Mouse (Mus musculus): ENCODE data around the gene Cyp4f18. TPM values are rescaled to one million over a fixed set of nuclear protein-coding genes. Genes with fewer than 3 reads are reported as not detected.

Gene Cyp4f18
- polyA plus RNA-seq, 1 experiment, result 8.8 TPM

- H3K4me1 ChIP-seq (ENCODE audit: control insufficient read depth, insufficient read depth, insufficient read length, low read length), result peaks cover 5% of the 10 kb centered on the region; the same call in 1 of the 2 replicates
- 3% methylated on average over 34 of the region's 34 CpGs for WGBS
- peak; percentile 90 for TF ChIP-seq POLR2A (IDR thresholded peaks at IDR 0.05; ENCODE audit: low read depth, low read length)
- TF ChIP-seq CTCF (IDR thresholded peaks at IDR 0.05; ENCODE audit: extremely low read depth, insufficient read length, insufficient replicate concordance, low read depth, low read length), result no peak
- H3K27ac ChIP-seq (ENCODE audit: insufficient read depth, low read depth, low read length), result peak within 1 kb of the TSS; percentile 68
- H3K4me3 ChIP-seq (ENCODE audit: low read depth, low read length), result peak within 1 kb of the TSS; percentile 81
- H3K27me3 ChIP-seq (ENCODE audit: control insufficient read depth, insufficient read depth, low read length), result no peaks in the 10 kb centered on the region
- no peaks in the 10 kb centered on the region for H3K36me3 ChIP-seq (ENCODE audit: control insufficient read depth, insufficient read depth, low read length)
Measured at GRCm38 (mm10) chr8:71950482-71951221, 58.8 kb downstream of the Cyp4f18 start, which contains the start of gene Zfp961. Gene Zfp961 (plus strand): TSS chr8:71951038.

GRCm38 (mm10) chr8:71948624-71949023 lies 60.8 kb downstream of the Cyp4f18 start:
- WGBS, result 75% methylated on average over 5 of the region's 5 CpGs
- Histone ChIP-seq H3K27me3 (ENCODE audit: control insufficient read depth, insufficient read depth, low read length) (no peaks in the 10 kb centered on the region), H3K27ac (ENCODE audit: insufficient read depth, low read depth, low read length) (no peak overlapping the region), H3K36me3 (ENCODE audit: control insufficient read depth, insufficient read depth, low read length) (no peaks in the 10 kb centered on the region), H3K4me1 (ENCODE audit: control insufficient read depth, insufficient read depth, insufficient read length, low read length) (peaks cover 5% of the 10 kb centered on the region; the same call in 1 of the 2 replicates), H3K4me3 (ENCODE audit: low read depth, low read length) (no peak overlapping the region)
- TF ChIP-seq POLR2A (IDR thresholded peaks at IDR 0.05; ENCODE audit: low read depth, low read length) (no peak), CTCF (IDR thresholded peaks at IDR 0.05; ENCODE audit: extremely low read depth, insufficient read length, insufficient replicate concordance, low read depth, low read length) (no peak)

GRCm38 (mm10) chr8:71941776-71942175 lies 67.7 kb downstream of the Cyp4f18 start:
- H3K36me3 ChIP-seq (ENCODE audit: control insufficient read depth, insufficient read depth, low read length), result no peaks in the 10 kb centered on the region
- no peaks in the 10 kb centered on the region for H3K27me3 ChIP-seq (ENCODE audit: control insufficient read depth, insufficient read depth, low read length)
- no peaks in the 10 kb centered on the region for H3K4me1 ChIP-seq (ENCODE audit: control insufficient read depth, insufficient read depth, insufficient read length, low read length)
- no peak overlapping the region for H3K27ac ChIP-seq (ENCODE audit: insufficient read depth, low read depth, low read length)
- TF ChIP-seq POLR2A (IDR thresholded peaks at IDR 0.05; ENCODE audit: low read depth, low read length) (no peak), CTCF (IDR thresholded peaks at IDR 0.05; ENCODE audit: extremely low read depth, insufficient read length, insufficient replicate concordance, low read depth, low read length) (no peak)
- H3K4me3 ChIP-seq (ENCODE audit: low read depth, low read length), result no peak overlapping the region
- 81% methylated on average over 1 of the region's 1 CpGs for WGBS

GRCm38 (mm10) chr8:71940293-71941208 lies 68.9 kb downstream of the Cyp4f18 start:
- TF ChIP-seq POLR2A (IDR thresholded peaks at IDR 0.05; ENCODE audit: low read depth, low read length), result no peak
- TF ChIP-seq CTCF (IDR thresholded peaks at IDR 0.05; ENCODE audit: extremely low read depth, insufficient read length, insufficient replicate concordance, low read depth, low read length), result no peak
- no peak overlapping the region for H3K4me3 ChIP-seq (ENCODE audit: low read depth, low read length)
- 65% methylated on average over 2 of the region's 2 CpGs for WGBS
- H3K27ac ChIP-seq (ENCODE audit: insufficient read depth, low read depth, low read length), result no peak overlapping the region
- no peaks in the 10 kb centered on the region for H3K36me3 ChIP-seq (ENCODE audit: control insufficient read depth, insufficient read depth, low read length)
- H3K4me1 ChIP-seq (ENCODE audit: control insufficient read depth, insufficient read depth, insufficient read length, low read length), result no peaks in the 10 kb centered on the region
- H3K27me3 ChIP-seq (ENCODE audit: control insufficient read depth, insufficient read depth, low read length), result no peaks in the 10 kb centered on the region

Other genes with a start within 250 kb of the Cyp4f18 start
- gene Zfp709, start 127.6 kb downstream of the Cyp4f18 start, polyA plus RNA-seq (2012; rRNA removed), result 0.01 and 0.18 TPM in 2 replicates
- 0.08 TPM in 1 of 2 replicates, not detected in the other for gene Zfp882, start 101.0 kb downstream of the Cyp4f18 start, polyA plus RNA-seq (2012; rRNA removed)
- 0.76 and 0.94 TPM in 2 replicates for gene Zfp617, start 101.0 kb downstream of the Cyp4f18 start, polyA plus RNA-seq (2012; rRNA removed)
- gene Zfp961, start 58.6 kb downstream of the Cyp4f18 start, polyA plus RNA-seq (2012; rRNA removed), result 1.2 and 1.9 TPM in 2 replicates
- gene Olfr372, start 31.6 kb upstream of the Cyp4f18 start, polyA plus RNA-seq (2012; rRNA removed), result not detected in 2 replicates
- not detected in 2 replicates for gene Olfr373, start 73.6 kb upstream of the Cyp4f18 start, polyA plus RNA-seq (2012; rRNA removed)
- gene Olfr374, start 97.4 kb upstream of the Cyp4f18 start, polyA plus RNA-seq (2012; rRNA removed), result not detected in 2 replicates
- gene Tpm4, start 125.3 kb upstream of the Cyp4f18 start, polyA plus RNA-seq (2012; rRNA removed), result 19.1 and 27.3 TPM in 2 replicates
- 22.5 and 58.9 TPM in 2 replicates for gene Rab8a, start 151.6 kb upstream of the Cyp4f18 start, polyA plus RNA-seq (2012; rRNA removed)
- gene Hsh2d, start 180.0 kb upstream of the Cyp4f18 start, polyA plus RNA-seq (2012; rRNA removed), result 1.4 and 3.3 TPM in 2 replicates
- gene Cib3, start 203.2 kb upstream of the Cyp4f18 start, polyA plus RNA-seq (2012; rRNA removed), result not detected in 2 replicates
- not detected in 2 replicates for gene Gm11034, start 204.0 kb upstream of the Cyp4f18 start, polyA plus RNA-seq (2012; rRNA removed)
- gene Fam32a, start 210.1 kb upstream of the Cyp4f18 start, polyA plus RNA-seq (2012; rRNA removed), result 19.7 and 35.5 TPM in 2 replicates
- gene Ap1m1, start 230.4 kb upstream of the Cyp4f18 start, polyA plus RNA-seq (2012; rRNA removed), result 33.6 and 47.4 TPM in 2 replicates

Data from small intestine, adult 2 months (tissue).